Mouse (Mus musculus) midbrain, embryonic 10.5 days (tissue): ENCODE results near the gene Aprt. TPM values are rescaled to one million over a fixed set of nuclear protein-coding genes. Genes with fewer than 3 reads are reported as not detected.

Experiments
- DNase-seq: peaks from one replicate; pipeline ENCODE4 v3.0.0-alpha.2; 2017; ENCODE audit warnings: low spot score
- H3K27ac ChIP-seq: fragments of 300-500 bp; sonication (generic); replicated peaks from 2 replicates; pipeline ENCODE4 v1.5.1; 2016; ENCODE audit warnings: mild to moderate bottlenecking
- H3K27me3 ChIP-seq: fragments of 300-500 bp; sonication (generic); 2 replicates; pipeline ENCODE4 v1.6.1; 2016; ENCODE audit warnings: low read depth, mild to moderate bottlenecking; ENCODE audit not compliant: poor library complexity, severe bottlenecking
- H3K36me3 ChIP-seq: fragments of 300-500 bp; sonication (generic); 2 replicates; pipeline ENCODE4 v1.6.1; 2016; ENCODE audit warnings: mild to moderate bottlenecking, moderate library complexity
- H3K4me1 ChIP-seq: fragments of 300-500 bp; sonication (generic); 2 replicates; pipeline ENCODE4 v1.6.1; 2016
- H3K4me3 ChIP-seq: fragments of 300-500 bp; sonication (generic); 2 replicates; pipeline ENCODE4 v1.5.1; 2016; ENCODE audit warnings: mild to moderate bottlenecking, moderate library complexity
- H3K9me3 ChIP-seq: fragments of 300-500 bp; sonication (generic); replicated peaks from 2 replicates; pipeline ENCODE4 v1.6.1; 2016; ENCODE audit warnings: mild to moderate bottlenecking
- WGBS: fragments of 180-500 bp; shearing (Covaris S2); methylation state at CpG from one replicate; pipeline ENCODE4 v1.1.7; 2016; 5-methylcytosine and 5-hydroxymethylcytosine counted together
- polyA plus RNA-seq: library from polyadenylated mRNA; unstranded; fragments of >200 nt; fragmentation: Nextera tagmentation; extraction: Ambion mirVana; gene quantifications from 2 replicates; pipeline ENCODE4 v1.2.1, GENCODE M21; 2016

Gene Aprt
- polyA plus RNA-seq, 1 experiment from 2014 or later = 278 TPM

GRCm38 (mm10) chr8:122610209-122610608, 33.5 kb upstream of the Aprt start:
- 60% methylated on average over 4 of the region's 4 CpGs for WGBS
- Histone ChIP-seq H3K27me3 (no peaks in the 10 kb centered on the region), H3K4me1 (peaks cover 24% of the 10 kb centered on the region), H3K9me3 (no peaks in the 10 kb centered on the region), H3K4me3 (peak overlapping the region; percentile 80), H3K36me3 (0 out of 2 replicates have a peak, but pooled peaks cover 10% of the 10 kb centered on the region), H3K27ac (peak overlapping the region; percentile 89)
- DNase-seq = no peak

- Histone ChIP-seq H3K36me3 (no peaks in the 10 kb centered on the region), H3K27me3 (no peaks in the 10 kb centered on the region), H3K27ac (no peak overlapping the region), H3K4me1 (peaks cover 11% of the 10 kb centered on the region), H3K4me3 (no peak overlapping the region), H3K9me3 (no peaks in the 10 kb centered on the region)
- WGBS = 91% methylated on average over 11 of the region's 12 CpGs
- no peak for DNase-seq
Measured at GRCm38 (mm10) chr8:122606810-122607209, 30.1 kb upstream of the Aprt start.

- Histone ChIP-seq H3K4me3 (no peak overlapping the region), H3K36me3 (no peaks in the 10 kb centered on the region), H3K4me1 (peaks cover 2% of the 10 kb centered on the region), H3K27ac (no peak overlapping the region), H3K27me3 (no peaks in the 10 kb centered on the region), H3K9me3 (no peaks in the 10 kb centered on the region)
- 85% methylated on average over 4 of the region's 4 CpGs for WGBS
- DNase-seq = no peak
Measured at GRCm38 (mm10) chr8:122605367-122605766, 28.7 kb upstream of the Aprt start.

- Histone ChIP-seq H3K4me3 (no peak overlapping the region), H3K27ac (no peak overlapping the region), H3K4me1 (no peaks in the 10 kb centered on the region), H3K36me3 (no peaks in the 10 kb centered on the region), H3K9me3 (no peaks in the 10 kb centered on the region), H3K27me3 (no peaks in the 10 kb centered on the region)
- no peak for DNase-seq
- 91% methylated on average over 1 of the region's 1 CpGs for WGBS
Measured at GRCm38 (mm10) chr8:122604640-122605039, 27.9 kb upstream of the Aprt start.

- Histone ChIP-seq H3K4me3 (no peak overlapping the region), H3K9me3 (no peaks in the 10 kb centered on the region), H3K27ac (no peak overlapping the region), H3K4me1 (0 out of 2 replicates have a peak, but pooled peaks cover 4% of the 10 kb centered on the region), H3K36me3 (0 out of 2 replicates have a peak, but pooled peaks cover 2% of the 10 kb centered on the region), H3K27me3 (no peaks in the 10 kb centered on the region)
- no peak for DNase-seq
- 88% methylated on average over 9 of the region's 9 CpGs for WGBS
Measured at GRCm38 (mm10) chr8:122600666-122601065, 24.0 kb upstream of the Aprt start.

- 54% methylated on average over 4 of the region's 4 CpGs for WGBS
- Histone ChIP-seq H3K9me3 (no peaks in the 10 kb centered on the region), H3K27ac (no peak overlapping the region), H3K36me3 (0 out of 2 replicates have a peak, but pooled peaks cover 7% of the 10 kb centered on the region), H3K4me1 (0 out of 2 replicates have a peak, but pooled peaks cover 4% of the 10 kb centered on the region), H3K27me3 (no peaks in the 10 kb centered on the region), H3K4me3 (no peak overlapping the region)
- no peak for DNase-seq
Measured at GRCm38 (mm10) chr8:122596031-122596430, 19.3 kb upstream of the Aprt start.

GRCm38 (mm10) chr8:122593783-122594507, 17.2 kb upstream of the Aprt start:
- Histone ChIP-seq H3K27ac (no peak overlapping the region), H3K36me3 (0 out of 2 replicates have a peak, but pooled peaks cover 7% of the 10 kb centered on the region), H3K4me3 (no peak overlapping the region), H3K9me3 (no peaks in the 10 kb centered on the region), H3K4me1 (0 out of 2 replicates have a peak, but pooled peaks cover 4% of the 10 kb centered on the region), H3K27me3 (no peaks in the 10 kb centered on the region)
- WGBS = 89% methylated on average over 19 of the region's 19 CpGs
- DNase-seq = no peak

- H3K4me3 ChIP-seq = no peak overlapping the region
- no peak for DNase-seq
- H3K27ac ChIP-seq = no peak overlapping the region
- H3K36me3 ChIP-seq = 0 out of 2 replicates have a peak, but pooled peaks cover 7% of the 10 kb centered on the region
- 0 out of 2 replicates have a peak, but pooled peaks cover 4% of the 10 kb centered on the region for H3K4me1 ChIP-seq
- no peaks in the 10 kb centered on the region for H3K9me3 ChIP-seq
- no peaks in the 10 kb centered on the region for H3K27me3 ChIP-seq
- 85% methylated on average over 12 of the region's 12 CpGs for WGBS
Measured at GRCm38 (mm10) chr8:122593240-122593639, 16.5 kb upstream of the Aprt start.

GRCm38 (mm10) chr8:122586749-122587148, 10.0 kb upstream of the Aprt start:
- Histone ChIP-seq H3K27me3 (no peaks in the 10 kb centered on the region), H3K36me3 (no peaks in the 10 kb centered on the region), H3K9me3 (no peaks in the 10 kb centered on the region), H3K4me1 (peaks cover 4% of the 10 kb centered on the region; the same call in 1 of the 2 replicates), H3K4me3 (no peak overlapping the region), H3K27ac (no peak overlapping the region)
- 89% methylated on average over 10 of the region's 10 CpGs for WGBS
- DNase-seq = no peak

- H3K4me1 ChIP-seq = peaks cover 4% of the 10 kb centered on the region; the same call in 1 of the 2 replicates
- 73% methylated on average over 7 of the region's 7 CpGs for WGBS
- DNase-seq = no peak
- 0 out of 2 replicates have a peak overlapping the region, but pooled peaks have one; percentile 6 for H3K27ac ChIP-seq
- no peaks in the 10 kb centered on the region for H3K27me3 ChIP-seq
- no peak overlapping the region for H3K4me3 ChIP-seq
- H3K9me3 ChIP-seq = no peaks in the 10 kb centered on the region
- H3K36me3 ChIP-seq = no peaks in the 10 kb centered on the region
Measured at GRCm38 (mm10) chr8:122586171-122586570, 9.5 kb upstream of the Aprt start.

- Histone ChIP-seq H3K27ac (no peak overlapping the region), H3K9me3 (no peaks in the 10 kb centered on the region), H3K27me3 (no peaks in the 10 kb centered on the region), H3K4me1 (peaks cover 4% of the 10 kb centered on the region; the same call in 1 of the 2 replicates), H3K36me3 (no peaks in the 10 kb centered on the region), H3K4me3 (no peak overlapping the region)
- no peak for DNase-seq
- WGBS = 71% methylated on average over 14 of the region's 14 CpGs
Measured at GRCm38 (mm10) chr8:122585411-122585891, 8.7 kb upstream of the Aprt start.

- DNase-seq = no peak
- H3K4me1 ChIP-seq = peaks cover 5% of the 10 kb centered on the region
- no peaks in the 10 kb centered on the region for H3K9me3 ChIP-seq
- H3K27ac ChIP-seq = no peak overlapping the region
- H3K36me3 ChIP-seq = no peaks in the 10 kb centered on the region
- 85% methylated on average over 9 of the region's 9 CpGs for WGBS
- no peak overlapping the region for H3K4me3 ChIP-seq
- no peaks in the 10 kb centered on the region for H3K27me3 ChIP-seq
Measured at GRCm38 (mm10) chr8:122584981-122585380, 8.3 kb upstream of the Aprt start.

GRCm38 (mm10) chr8:122580926-122581325, 4.2 kb upstream of the Aprt start:
- no peaks in the 10 kb centered on the region for H3K27me3 ChIP-seq
- peaks cover 32% of the 10 kb centered on the region for H3K4me1 ChIP-seq
- 79% methylated on average over 13 of the region's 15 CpGs for WGBS

More at GRCm38 (mm10) chr8:122580926-122581325, 4.2 kb upstream of the Aprt start:
- H3K36me3 ChIP-seq = no peaks in the 10 kb centered on the region
- H3K27ac ChIP-seq = no peak overlapping the region
- DNase-seq = no peak
- H3K9me3 ChIP-seq = no peaks in the 10 kb centered on the region
- no peak overlapping the region for H3K4me3 ChIP-seq
